Mouse (Mus musculus) lung, postnatal 14 days (tissue): ENCODE measurements around the gene Olfr155.

ENCODE experiments used
- DNase-seq: peaks from one replicate; pipeline ENCODE4 v3.0.0; 2021

Olfr155 gene

DNA sequence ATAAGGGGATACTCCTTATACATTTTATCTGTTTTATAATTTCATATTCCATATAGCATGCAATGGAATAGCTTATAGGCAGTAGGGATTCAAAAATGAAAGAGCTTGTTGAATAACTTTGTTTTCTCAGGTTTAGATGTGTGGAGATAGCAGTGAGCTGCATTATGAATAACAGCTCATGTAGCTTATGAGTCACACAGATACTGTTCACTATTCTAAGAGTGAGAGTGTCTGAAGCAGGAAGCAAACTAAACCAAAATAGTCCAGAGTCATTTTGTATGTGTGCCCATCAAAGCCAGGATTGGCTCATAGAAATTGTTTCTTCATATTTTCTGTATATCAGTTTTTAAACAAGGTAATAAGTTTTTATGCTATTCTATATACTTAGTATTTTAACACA is 45.8 kb downstream of the Olfr155 start:
- DNase-seq, result no peak

DNA sequence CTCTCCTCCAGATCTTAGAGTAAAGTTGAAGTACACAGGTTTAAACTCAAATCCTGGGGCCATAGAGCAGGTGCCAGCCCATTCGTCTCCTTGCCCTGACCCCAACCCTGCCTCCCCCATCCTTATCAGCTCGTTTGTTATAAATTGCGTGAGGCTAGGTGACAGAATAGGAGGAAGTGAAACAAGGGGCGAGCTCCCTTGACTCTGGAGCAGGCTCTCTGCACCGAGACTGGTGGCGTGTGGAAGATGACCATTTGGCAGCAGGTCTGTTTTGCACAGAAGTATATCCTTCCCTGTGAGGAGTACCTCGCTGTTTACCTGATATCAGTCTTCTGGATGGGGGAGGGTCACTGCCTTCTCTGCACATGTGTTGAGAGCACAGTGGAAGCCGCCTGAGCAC is 47.8 kb downstream of the Olfr155 start:
- DNase-seq, result no peak

GRCm38 (mm10) chr4:43903690-43904089 is 52.3 kb downstream of the Olfr155 start:
- DNase-seq, result no peak

DNA sequence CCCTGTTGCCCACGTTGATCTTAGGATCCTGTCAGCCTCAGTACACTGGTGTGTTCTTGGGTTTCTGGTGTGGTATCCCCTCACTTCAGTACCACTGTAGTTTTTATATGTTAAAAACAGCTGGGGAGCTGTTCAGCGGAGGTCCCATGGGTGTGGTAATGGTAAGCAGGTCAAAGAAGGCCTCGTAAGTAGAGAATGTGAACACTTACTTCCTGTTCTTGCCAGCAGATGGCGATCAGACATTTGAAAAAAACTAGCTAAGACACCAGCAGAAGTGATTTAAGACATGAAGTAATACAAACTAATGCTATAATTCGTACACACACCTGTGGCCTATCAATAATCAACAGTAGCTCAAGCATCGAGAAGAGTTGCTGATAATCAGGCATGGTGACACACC is 55.1 kb downstream of the Olfr155 start:
- peak; percentile 58 for DNase-seq
